Mouse (Mus musculus) testis, adult 2 months (tissue): ENCODE results near the gene Tmtc1.

ENCODE experiments used
- CTCF ChIP-seq: fragments of 200-500 bp; IDR thresholded peaks from 2 replicates; pipeline ENCODE4 v1.5.1; 2012; ENCODE audit warnings: low read depth, mild to moderate bottlenecking, inconsistent platforms, low read length, moderate library complexity; ENCODE audit not compliant: control insufficient read depth, insufficient read depth, insufficient replicate concordance
- POLR2A ChIP-seq: fragments of 200-500 bp; IDR thresholded peaks from 2 replicates; pipeline ENCODE4 v1.6.1; 2012; ENCODE audit warnings: low read depth, mild to moderate bottlenecking, inconsistent platforms, low read length, moderate library complexity; ENCODE audit not compliant: control insufficient read depth

DNA sequence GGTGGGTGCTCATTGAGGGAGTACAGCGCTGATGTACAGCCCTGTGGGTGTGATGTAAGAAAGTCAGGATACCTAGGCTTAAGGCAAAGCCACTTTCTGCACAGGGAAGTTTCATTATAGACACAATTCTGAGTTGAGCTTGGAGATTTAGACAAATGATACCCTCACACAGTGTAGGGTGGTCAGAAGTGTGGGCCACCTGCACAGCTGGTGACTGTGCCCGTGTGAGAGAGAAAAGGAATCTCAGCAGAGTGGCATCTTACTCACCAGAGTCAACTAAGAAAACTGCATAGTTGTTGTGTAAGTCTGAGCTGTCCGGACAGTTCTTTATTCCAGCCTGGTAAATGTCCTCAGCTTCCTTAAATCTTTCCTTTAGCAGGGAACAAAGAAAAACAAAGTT, 195.0 kb downstream of the Tmtc1 start:
- TF ChIP-seq CTCF (no peak), POLR2A (no peak)
